8 mouse cellular contexts compared by ENCODE assay signal in the genomic region with DNA sequence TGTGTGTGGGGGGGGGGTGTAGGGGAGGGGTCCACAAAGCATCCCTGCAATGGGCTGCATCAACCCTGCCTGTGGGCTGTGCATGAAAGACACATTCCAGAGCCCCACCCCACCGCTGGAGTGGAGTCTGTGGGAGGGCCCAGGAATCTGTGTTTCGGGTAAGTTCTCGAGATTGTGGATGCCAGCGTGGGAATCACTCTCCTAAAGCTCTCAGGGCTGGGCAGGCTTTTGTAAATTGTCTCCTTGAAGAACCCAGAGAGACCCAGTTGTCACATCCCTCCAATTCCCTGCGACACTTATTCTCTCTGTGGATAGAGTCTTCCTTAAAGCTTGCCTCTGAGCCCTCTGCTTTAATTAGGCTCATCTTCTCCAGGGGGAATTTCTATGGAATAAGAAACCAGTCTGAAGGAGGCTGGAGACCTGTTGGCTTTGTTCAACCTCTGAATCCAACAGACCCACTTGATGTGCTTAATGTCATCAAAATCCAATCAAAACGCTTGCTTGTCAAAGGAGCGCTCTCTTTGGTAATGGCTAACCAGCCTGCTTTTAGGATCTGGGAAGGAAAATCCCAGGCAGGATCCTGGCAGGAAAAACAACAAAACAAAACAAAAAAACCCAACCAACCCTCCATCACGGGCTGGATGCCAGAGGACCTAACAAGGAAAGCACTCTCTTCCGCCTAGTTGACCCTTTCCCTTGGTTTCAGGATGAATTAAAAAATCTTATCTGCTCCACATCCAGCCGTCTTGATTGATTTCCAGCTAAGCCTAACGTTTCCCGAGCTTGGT.
DNase-seq lines count a peak whose midpoint lies in the region; ATAC-seq lines count a peak whose summit lies in the region.

No protein-coding gene starts in this region.

- peak overlapping the region; percentile 71 for H3K9ac ChIP-seq in lung, embryonic 16.5 days (ENCODE audit: low read length)
- H3K9ac ChIP-seq in limb, embryonic 12.5 days (replicated peaks) = peak overlapping the region; percentile 63; the same call in 1 of the 2 replicates

- H3K9me3 ChIP-seq in lung, embryonic 16.5 days (ENCODE audit: control insufficient read depth, low read length) = no peaks in the 10 kb centered on the region
- H3K9me3 ChIP-seq in limb, embryonic 12.5 days = no peaks in the 10 kb centered on the region

- WGBS in lung, embryonic 16.5 days = 26% methylated on average over 12 of the region's 12 CpGs
- WGBS in limb, embryonic 12.5 days = 43% methylated on average over 12 of the region's 12 CpGs

- peaks cover 40% of the 10 kb centered on the region for H3K4me1 ChIP-seq in lung, embryonic 16.5 days (replicated peaks; ENCODE audit: control insufficient read depth, insufficient read depth, low read length)
- peaks cover 24% of the 10 kb centered on the region for H3K4me1 ChIP-seq in limb, embryonic 12.5 days (replicated peaks)

- H3K4me3 ChIP-seq in lung, embryonic 16.5 days (ENCODE audit: low read length) = peak overlapping the region; percentile 60
- H3K4me3 ChIP-seq in limb, embryonic 12.5 days (replicated peaks) = peak overlapping the region; percentile 53

- no peaks in the 10 kb centered on the region for H3K36me3 ChIP-seq in lung, embryonic 16.5 days (ENCODE audit: control insufficient read depth, insufficient read depth, low read length)
- no peaks in the 10 kb centered on the region for H3K36me3 ChIP-seq in limb, embryonic 12.5 days

- peak overlapping the region; percentile 89 for H3K4me2 ChIP-seq in lung, embryonic 16.5 days (ENCODE audit: low read depth, low read length)
- H3K4me2 ChIP-seq in limb, embryonic 12.5 days = peak overlapping the region; percentile 77

- peak overlapping the region; percentile 38 for H3K27ac ChIP-seq in lung, embryonic 16.5 days (ENCODE audit: low read length)
- H3K27ac ChIP-seq in limb, embryonic 12.5 days = no peak overlapping the region

- no peaks in the 10 kb centered on the region for H3K27me3 ChIP-seq in lung, embryonic 16.5 days (ENCODE audit: control insufficient read depth, insufficient read depth, low read depth, low read length)
- H3K27me3 ChIP-seq in limb, embryonic 12.5 days = peaks cover 8% of the 10 kb centered on the region; the same call in 1 of the 2 replicates

- ATAC-seq in lung, embryonic 16.5 days (ENCODE audit: low read depth) = peak; percentile 51
- 0 out of 2 replicates have a peak, but pooled peaks have one; percentile 9 for ATAC-seq in limb, embryonic 12.5 days (ENCODE audit: insufficient number of reproducible peaks, insufficient read depth, low FRiP score, low TSS enrichment, low read depth)

- no peak for DNase-seq in lung, adult 18-20 months
- DNase-seq in frontal cortex, postnatal 36 days (ENCODE audit: low spot score in 2 of 2) = peak; percentile 71 to 77
- peak; percentile 58 for DNase-seq in kidney, adult 11 months
- peak; percentile 37 for DNase-seq in retina, embryonic 14.5 days (ENCODE audit: low spot score)
- no peak for DNase-seq in testis, postnatal 10 days (ENCODE audit: low spot score)
- no peak for DNase-seq in c-Kit-positive CD71-positive TER-119-positive erythroid progenitor cells, embryonic 14.5 days (ENCODE audit: low spot score)

Comparison
In these comparisons a context has a peak if more than half of its experiments do, and no peak if none do; other contexts are left out.
1. DNase-seq: peak in frontal cortex, postnatal 36 days (2 of 2), kidney, adult 11 months (single experiment) and retina, embryonic 14.5 days (single experiment); none in lung, adult 18-20 months (0 of 2), testis, postnatal 10 days (single experiment) and c-Kit-positive CD71-positive TER-119-positive erythroid progenitor cells, embryonic 14.5 days (single experiment).